Mouse (Mus musculus): Measurements from ENCODE around the gene Sdccag8. TPM values are rescaled to one million over a fixed set of nuclear protein-coding genes. Genes with fewer than 3 reads are reported as not detected.

Gene Sdccag8
- total RNA-seq, 1 experiment from 2014 or later = 49.2 TPM

GRCm38 (mm10) chr1:176961716-176962115 lies 147.3 kb downstream of the Sdccag8 start:
- no peak for ATAC-seq (ENCODE audit: extremely low read depth, insufficient number of reproducible peaks, low FRiP score, poor library complexity, severe bottlenecking)

GRCm38 (mm10) chr1:176962894-176963293 lies 148.4 kb downstream of the Sdccag8 start:
- no peak for ATAC-seq (ENCODE audit: extremely low read depth, insufficient number of reproducible peaks, low FRiP score, poor library complexity, severe bottlenecking)

GRCm38 (mm10) chr1:176967299-176967698 lies 152.8 kb downstream of the Sdccag8 start:
- no peak for ATAC-seq (ENCODE audit: extremely low read depth, insufficient number of reproducible peaks, low FRiP score, poor library complexity, severe bottlenecking)

- ATAC-seq (ENCODE audit: extremely low read depth, insufficient number of reproducible peaks, low FRiP score, poor library complexity, severe bottlenecking) = no peak
Measured at GRCm38 (mm10) chr1:176970635-176971478, 156.4 kb downstream of the Sdccag8 start.

- no peak for ATAC-seq (ENCODE audit: extremely low read depth, insufficient number of reproducible peaks, low FRiP score, poor library complexity, severe bottlenecking)
Measured at GRCm38 (mm10) chr1:176971479-176971797, 157.0 kb downstream of the Sdccag8 start.

GRCm38 (mm10) chr1:176973356-176974088 lies 159.1 kb downstream of the Sdccag8 start:
- ATAC-seq (ENCODE audit: extremely low read depth, insufficient number of reproducible peaks, low FRiP score, poor library complexity, severe bottlenecking) = no peak

GRCm38 (mm10) chr1:176979235-176979634 lies 164.8 kb downstream of the Sdccag8 start:
- ATAC-seq (ENCODE audit: extremely low read depth, insufficient number of reproducible peaks, low FRiP score, poor library complexity, severe bottlenecking) = no peak

GRCm38 (mm10) chr1:176980140-176980539 lies 165.7 kb downstream of the Sdccag8 start:
- no peak for ATAC-seq (ENCODE audit: extremely low read depth, insufficient number of reproducible peaks, low FRiP score, poor library complexity, severe bottlenecking)

- peak; percentile 40 for ATAC-seq (ENCODE audit: extremely low read depth, insufficient number of reproducible peaks, low FRiP score, poor library complexity, severe bottlenecking)
Measured at GRCm38 (mm10) chr1:176980801-176981400, 166.4 kb downstream of the Sdccag8 start.

- ATAC-seq (ENCODE audit: extremely low read depth, insufficient number of reproducible peaks, low FRiP score, poor library complexity, severe bottlenecking) = no peak
Measured at GRCm38 (mm10) chr1:176981511-176981910, 167.1 kb downstream of the Sdccag8 start.

- ATAC-seq (ENCODE audit: extremely low read depth, insufficient number of reproducible peaks, low FRiP score, poor library complexity, severe bottlenecking) = no peak
Measured at GRCm38 (mm10) chr1:176982671-176983070, 168.2 kb downstream of the Sdccag8 start.

- no peak for ATAC-seq (ENCODE audit: extremely low read depth, insufficient number of reproducible peaks, low FRiP score, poor library complexity, severe bottlenecking)
Measured at GRCm38 (mm10) chr1:176985691-176986090, 171.2 kb downstream of the Sdccag8 start.

- peak; percentile 78 for ATAC-seq (ENCODE audit: extremely low read depth, insufficient number of reproducible peaks, low FRiP score, poor library complexity, severe bottlenecking)
Measured at GRCm38 (mm10) chr1:176986275-176986674, 171.8 kb downstream of the Sdccag8 start.

GRCm38 (mm10) chr1:176986990-176987740 lies 172.7 kb downstream of the Sdccag8 start:
- ATAC-seq (ENCODE audit: extremely low read depth, insufficient number of reproducible peaks, low FRiP score, poor library complexity, severe bottlenecking) = no peak

GRCm38 (mm10) chr1:176991473-176991872 lies 177.0 kb downstream of the Sdccag8 start:
- ATAC-seq (ENCODE audit: extremely low read depth, insufficient number of reproducible peaks, low FRiP score, poor library complexity, severe bottlenecking) = no peak

- no peak for ATAC-seq (ENCODE audit: extremely low read depth, insufficient number of reproducible peaks, low FRiP score, poor library complexity, severe bottlenecking)
Measured at GRCm38 (mm10) chr1:176992517-176992916, 178.1 kb downstream of the Sdccag8 start.

GRCm38 (mm10) chr1:176993141-176994010 lies 178.9 kb downstream of the Sdccag8 start:
- ATAC-seq (ENCODE audit: extremely low read depth, insufficient number of reproducible peaks, low FRiP score, poor library complexity, severe bottlenecking) = peak; percentile 79

- no peak for ATAC-seq (ENCODE audit: extremely low read depth, insufficient number of reproducible peaks, low FRiP score, poor library complexity, severe bottlenecking)
Measured at GRCm38 (mm10) chr1:176994087-176994486, 179.6 kb downstream of the Sdccag8 start.

Measured in neutrophil, adult 5-6 weeks (primary cell).